Mouse (Mus musculus) megakaryocyte, embryonic 14.5 days (primary cell): ENCODE data around the gene Prdx5.

Experiments
- FLI1 ChIP-seq: IDR thresholded peaks from 2 replicates; pipeline ENCODE4 v1.6.1; 2012; ENCODE audit warnings: low read length, inconsistent platforms, mixed read lengths
- GATA1 ChIP-seq: IDR thresholded peaks from 3 replicates; pipeline ENCODE4 v1.6.1; 2012; ENCODE audit warnings: mixed read lengths, low read length, inconsistent platforms, borderline replicate concordance

- TF ChIP-seq GATA1 (no peak), FLI1 (no peak)
Observed at GRCm38 (mm10) chr19:6913991-6914390, 4.1 kb upstream of the Prdx5 start.
